Mouse (Mus musculus) ES-Bruce4 (cell line): Measurements from ENCODE around the gene Trmt1.

ENCODE experiments used
- CTCF ChIP-seq: IDR thresholded peaks from one replicate; pipeline ENCODE4 v1.8.1; 2011; ENCODE audit warnings: low read depth, low read length
- EP300 ChIP-seq: IDR thresholded peaks from 2 replicates; pipeline ENCODE4 v1.6.1; 2011; ENCODE audit warnings: low read depth, low read length; ENCODE audit not compliant: insufficient read depth
- POLR2A ChIP-seq: IDR thresholded peaks from one replicate; pipeline ENCODE4 v1.8.1; 2011; ENCODE audit warnings: low read length; ENCODE audit not compliant: insufficient read depth

DNA sequence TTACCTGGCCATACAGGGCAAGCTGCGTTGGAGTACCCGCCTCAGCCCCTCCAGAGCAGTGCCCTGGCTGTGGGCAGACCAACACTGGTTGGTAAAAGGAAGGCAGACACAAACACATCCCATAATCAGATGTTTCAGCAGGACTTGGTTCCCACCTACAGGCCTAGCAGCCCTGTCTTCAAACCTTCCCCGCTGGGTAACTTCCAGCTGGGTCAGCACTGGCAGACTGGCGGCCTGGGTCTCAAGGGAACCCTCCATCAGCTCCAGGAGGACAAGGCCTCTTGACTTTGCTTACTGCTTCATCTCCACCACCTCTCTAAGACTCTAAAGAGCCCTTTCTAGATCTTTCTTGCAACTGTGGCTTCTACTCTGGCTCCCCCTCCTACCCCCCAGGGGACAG lies 50.4 kb downstream of the Trmt1 start:
- no peak for TF ChIP-seq CTCF
- TF ChIP-seq EP300: no peak
- no peak for TF ChIP-seq POLR2A
